Mouse (Mus musculus) liver, embryonic 15.5 days (tissue): ENCODE measurements around the gene Nrp2. TPM values are rescaled to one million over a fixed set of nuclear protein-coding genes. Genes with fewer than 3 reads are reported as not detected.

Experiments used
- ATAC-seq: fragments of 200-750 bp; cut with Nextera tagmentation; 2 replicates; pipeline ENCODE4 v1.8.0; 2017; ENCODE audit warnings: moderate number of reproducible peaks, mild to moderate bottlenecking, moderate library complexity; ENCODE audit not compliant: insufficient read depth
- H3K27ac ChIP-seq: fragments of 300-500 bp; sonication (generic); replicated peaks from 2 replicates; pipeline ENCODE4 v1.5.1; 2015; ENCODE audit warnings: mild to moderate bottlenecking, inconsistent platforms
- H3K27me3 ChIP-seq: fragments of 300-500 bp; sonication (generic); 2 replicates; pipeline ENCODE4 v1.6.1; 2015; ENCODE audit warnings: mild to moderate bottlenecking, inconsistent platforms
- H3K36me3 ChIP-seq: fragments of 300-500 bp; sonication (generic); replicated peaks from 2 replicates; pipeline ENCODE4 v1.6.1; 2015; ENCODE audit warnings: moderate library complexity, mild to moderate bottlenecking, inconsistent platforms
- H3K4me1 ChIP-seq: fragments of 300-500 bp; sonication (generic); replicated peaks from 2 replicates; pipeline ENCODE4 v1.6.1; 2015; ENCODE audit warnings: inconsistent platforms
- H3K4me2 ChIP-seq: fragments of 300-500 bp; sonication (generic); 2 replicates; pipeline ENCODE4 v1.6.1; 2015; ENCODE audit warnings: moderate library complexity, mild to moderate bottlenecking, inconsistent platforms
- H3K4me3 ChIP-seq: fragments of 300-500 bp; sonication (generic); replicated peaks from 2 replicates; pipeline ENCODE4 v1.5.1; 2015; ENCODE audit warnings: mild to moderate bottlenecking, inconsistent platforms
- H3K9ac ChIP-seq: fragments of 300-500 bp; sonication (generic); 2 replicates; pipeline ENCODE4 v1.6.1; 2015; ENCODE audit warnings: moderate library complexity, mild to moderate bottlenecking, inconsistent platforms
- H3K9me3 ChIP-seq: fragments of 300-500 bp; sonication (generic); replicated peaks from 2 replicates; pipeline ENCODE4 v1.6.1; 2016; ENCODE audit warnings: inconsistent platforms
- WGBS: fragments of 180-500 bp; shearing (Covaris S2); methylation state at CpG from one replicate; pipeline ENCODE4 v1.1.7; 2015; ENCODE audit warnings: mixed read lengths; ENCODE audit not compliant: insufficient replicate concordance; 5-methylcytosine and 5-hydroxymethylcytosine counted together
- polyA plus RNA-seq: library from polyadenylated mRNA; unstranded; fragments of >200 nt; fragmentation: Nextera tagmentation; extraction: Ambion mirVana; gene quantifications from 2 replicates; pipeline ENCODE4 v1.2.1, GENCODE M21; 2015

Gene Nrp2
- polyA plus RNA-seq, 1 experiment from 2014 or later, result 0.71 TPM

DNA sequence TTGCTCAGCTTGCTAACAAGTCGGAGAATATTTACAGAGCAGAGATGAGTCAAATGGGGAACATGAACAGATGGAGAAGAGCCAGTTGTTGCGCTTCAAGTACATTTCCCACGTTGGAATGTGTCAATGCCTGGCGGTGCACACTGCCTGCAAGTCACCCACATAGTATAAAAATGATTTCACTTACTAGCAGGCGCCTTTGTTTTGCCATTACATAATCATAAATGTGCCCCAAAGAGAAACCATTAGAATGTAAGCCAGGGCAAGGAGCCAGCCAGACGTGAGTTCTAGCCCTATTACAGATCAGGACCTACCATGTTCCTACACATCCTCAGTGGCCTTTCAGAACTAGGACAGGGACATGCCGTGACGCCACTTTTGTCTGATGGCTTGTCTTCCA is 15.6 kb upstream of the Nrp2 start:
- Histone ChIP-seq H3K4me3 (no peak overlapping the region), H3K4me1 (no peaks in the 10 kb centered on the region), H3K27ac (no peak overlapping the region), H3K4me2 (no peak overlapping the region), H3K9me3 (no peaks in the 10 kb centered on the region), H3K9ac (no peak overlapping the region), H3K27me3 (no peaks in the 10 kb centered on the region), H3K36me3 (no peaks in the 10 kb centered on the region)
- no peak for ATAC-seq
- 64% methylated on average over 8 of the region's 8 CpGs for WGBS

DNA sequence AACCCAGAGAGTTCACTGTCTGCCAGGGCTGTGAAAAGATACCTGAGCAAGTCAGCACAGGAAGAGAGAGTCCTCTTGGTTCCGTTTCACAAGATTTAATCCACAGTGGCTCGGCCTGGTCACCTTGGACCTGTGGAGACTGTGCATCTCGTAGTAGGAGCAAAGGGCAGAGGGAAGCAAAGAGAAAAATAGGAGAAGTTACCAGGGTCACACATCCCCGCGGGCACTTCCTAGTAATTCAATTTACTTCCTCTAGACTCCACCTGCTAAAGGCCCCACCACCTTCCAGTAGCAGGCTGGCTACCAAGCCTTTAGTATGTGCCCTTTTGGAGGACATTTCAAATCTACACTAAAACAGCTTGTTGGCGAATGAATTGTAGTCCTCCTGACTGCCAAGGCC is 11.9 kb upstream of the Nrp2 start:
- ATAC-seq, result no peak
- no peaks in the 10 kb centered on the region for H3K36me3 ChIP-seq
- H3K4me1 ChIP-seq, result no peaks in the 10 kb centered on the region
- H3K9me3 ChIP-seq, result no peaks in the 10 kb centered on the region
- 27% methylated on average over 6 of the region's 6 CpGs for WGBS
- H3K4me2 ChIP-seq, result no peak overlapping the region
- no peaks in the 10 kb centered on the region for H3K27me3 ChIP-seq
- no peak overlapping the region for H3K27ac ChIP-seq
- H3K4me3 ChIP-seq, result no peak overlapping the region
- H3K9ac ChIP-seq, result no peak overlapping the region

DNA sequence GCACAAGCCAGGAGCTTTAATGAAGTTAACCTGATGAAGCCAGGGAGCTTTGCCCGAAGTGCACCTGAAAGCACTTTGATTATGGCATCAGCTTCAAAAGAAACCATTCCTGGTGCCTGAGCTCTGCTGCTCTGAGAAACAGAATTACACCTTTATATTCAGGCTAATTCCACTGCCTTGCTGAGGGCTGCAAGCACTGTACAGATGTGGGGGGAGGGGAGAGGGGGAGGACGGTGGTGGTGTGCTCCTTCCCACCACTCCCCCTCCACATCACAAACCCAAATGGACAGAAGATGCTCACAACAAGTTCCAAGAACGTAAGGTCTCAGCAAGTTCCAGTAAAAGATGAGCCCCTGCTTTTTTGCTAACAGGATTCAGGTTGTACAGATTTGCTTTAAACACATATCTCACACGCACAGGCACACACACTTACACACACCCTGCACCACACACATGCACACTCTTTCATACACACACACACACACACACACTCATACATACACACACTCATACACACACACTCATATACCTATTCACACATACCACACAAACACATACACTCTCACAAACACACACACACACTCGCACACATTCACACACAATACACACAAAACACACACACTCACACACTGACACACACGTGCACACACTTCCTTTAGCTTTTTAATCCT is 6.6 kb upstream of the Nrp2 start:
- no peaks in the 10 kb centered on the region for H3K4me1 ChIP-seq
- H3K9me3 ChIP-seq, result no peaks in the 10 kb centered on the region
- H3K4me3 ChIP-seq, result no peak overlapping the region
- H3K36me3 ChIP-seq, result no peaks in the 10 kb centered on the region
- H3K9ac ChIP-seq, result no peak overlapping the region
- ATAC-seq, result no peak
- 34% methylated on average over 6 of the region's 6 CpGs for WGBS
- no peak overlapping the region for H3K27ac ChIP-seq
- H3K4me2 ChIP-seq, result no peak overlapping the region
- peaks cover 6% of the 10 kb centered on the region for H3K27me3 ChIP-seq

DNA sequence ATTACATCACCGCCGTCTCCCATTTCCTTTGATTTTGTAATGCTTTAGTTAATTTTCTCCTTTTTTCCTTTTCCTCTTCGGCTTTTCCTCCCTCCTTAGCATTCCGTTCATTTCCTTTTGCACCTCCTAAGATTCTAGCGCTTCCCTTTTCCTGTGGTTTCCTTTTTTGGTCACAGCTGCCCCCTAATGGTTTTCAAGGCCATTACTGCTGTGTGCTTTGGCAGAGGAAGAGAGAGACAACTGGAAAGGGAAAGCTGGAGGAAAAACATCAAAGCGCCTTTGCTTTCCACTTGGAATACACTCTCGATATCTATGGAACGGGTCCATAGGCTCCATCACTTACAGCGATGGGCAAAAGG is 6.1 kb upstream of the Nrp2 start:
- Histone ChIP-seq H3K4me3 (no peak overlapping the region), H3K4me2 (no peak overlapping the region), H3K9ac (no peak overlapping the region), H3K36me3 (no peaks in the 10 kb centered on the region), H3K9me3 (no peaks in the 10 kb centered on the region), H3K27ac (no peak overlapping the region), H3K4me1 (no peaks in the 10 kb centered on the region), H3K27me3 (peaks cover 11% of the 10 kb centered on the region)
- WGBS, result 8% methylated on average over 9 of the region's 9 CpGs
- no peak for ATAC-seq

DNA sequence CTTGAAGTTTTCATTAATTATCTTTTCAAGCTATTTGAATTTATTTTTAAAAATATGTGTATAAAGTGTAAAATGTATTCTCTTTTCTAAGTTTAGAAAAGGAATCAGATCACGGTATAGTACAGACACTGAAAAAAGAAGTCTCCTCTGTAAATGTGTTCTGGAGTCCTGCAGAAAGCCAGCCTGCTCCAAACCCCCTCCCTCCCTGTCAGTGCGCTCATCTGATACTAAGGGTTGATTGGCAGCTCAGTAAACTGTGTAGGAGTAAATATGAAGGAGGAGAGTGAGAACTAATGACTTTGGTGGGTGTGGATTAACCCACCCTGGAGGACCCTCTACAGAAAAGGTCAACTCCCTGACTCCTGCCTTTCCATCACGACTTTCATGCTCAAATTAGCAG is 5.7 kb upstream of the Nrp2 start:
- no peak overlapping the region for H3K9ac ChIP-seq
- no peak for ATAC-seq
- H3K4me3 ChIP-seq, result no peak overlapping the region
- H3K36me3 ChIP-seq, result no peaks in the 10 kb centered on the region
- H3K4me1 ChIP-seq, result no peaks in the 10 kb centered on the region
- no peak overlapping the region for H3K27ac ChIP-seq
- 43% methylated on average over 3 of the region's 3 CpGs for WGBS
- H3K27me3 ChIP-seq, result peaks cover 15% of the 10 kb centered on the region
- no peaks in the 10 kb centered on the region for H3K9me3 ChIP-seq
- H3K4me2 ChIP-seq, result no peak overlapping the region

DNA sequence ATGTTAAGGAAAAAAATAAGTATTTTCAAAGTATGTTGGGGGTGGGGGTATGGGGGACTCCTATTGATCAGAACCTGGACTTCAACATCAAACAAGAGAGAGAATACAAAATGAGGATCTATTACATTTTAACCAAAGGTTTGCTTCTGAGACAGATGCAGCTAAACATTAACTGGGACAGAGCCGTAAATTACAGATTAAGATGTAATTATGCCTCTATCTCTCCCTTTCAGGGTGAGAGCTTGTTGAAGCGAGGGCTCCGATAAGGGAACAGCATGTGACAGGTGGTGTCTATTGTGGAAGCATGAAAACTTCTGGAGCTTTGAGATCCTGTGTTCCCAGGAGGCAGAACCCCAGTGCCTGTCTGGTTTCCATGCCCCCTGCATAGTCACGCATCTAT is 3.3 kb upstream of the Nrp2 start:
- Histone ChIP-seq H3K4me2 (no peak overlapping the region), H3K9ac (no peak overlapping the region), H3K4me1 (peaks cover 11% of the 10 kb centered on the region), H3K36me3 (no peaks in the 10 kb centered on the region), H3K4me3 (no peak overlapping the region), H3K27ac (no peak overlapping the region), H3K9me3 (no peaks in the 10 kb centered on the region), H3K27me3 (peaks cover 40% of the 10 kb centered on the region)
- 57% methylated on average over 4 of the region's 4 CpGs for WGBS
- no peak for ATAC-seq

DNA sequence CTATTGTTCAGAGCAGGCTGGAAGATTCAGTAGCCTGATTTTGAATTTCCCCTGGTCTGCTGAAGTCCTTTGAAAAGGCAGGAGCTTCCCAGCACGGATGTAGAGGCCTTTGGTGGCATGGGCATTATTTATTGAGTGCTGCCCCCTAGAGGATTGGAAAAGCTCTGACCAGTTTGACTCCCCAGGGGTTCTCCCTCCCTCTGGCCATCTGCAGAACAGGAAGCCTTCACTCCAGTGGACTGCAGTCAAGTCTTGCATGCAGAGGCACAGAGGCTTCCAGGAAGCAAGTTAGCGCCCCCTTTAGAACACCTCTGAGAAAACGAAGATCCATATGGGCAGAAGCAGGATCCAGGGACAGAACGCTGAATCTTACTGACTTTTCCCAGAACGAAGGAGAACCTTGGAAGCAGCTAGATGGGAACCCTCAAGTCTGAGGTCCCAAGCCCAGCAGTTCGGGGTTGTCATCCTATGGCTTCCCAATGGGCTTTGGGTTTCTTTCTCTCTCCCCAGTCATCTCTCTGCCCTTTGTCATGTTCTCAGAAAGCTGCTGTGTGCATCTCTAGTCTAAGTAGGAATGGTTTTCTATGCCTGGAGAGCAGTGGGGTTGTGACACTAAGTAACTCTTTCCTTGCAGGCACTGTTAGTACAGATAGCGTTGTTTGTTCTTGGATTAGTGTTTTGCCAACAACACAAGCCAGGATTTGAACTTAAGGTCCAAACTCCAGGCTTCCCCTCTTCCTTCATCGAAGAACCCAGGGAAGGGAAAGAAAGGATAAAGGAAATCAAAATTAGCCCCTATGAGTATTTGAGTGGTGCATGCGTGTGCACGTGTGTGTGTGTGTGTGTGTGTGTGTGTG is 1.8 kb upstream of the Nrp2 start:
- Histone ChIP-seq H3K27me3 (peaks cover 55% of the 10 kb centered on the region), H3K4me1 (peaks cover 11% of the 10 kb centered on the region), H3K36me3 (no peaks in the 10 kb centered on the region), H3K9me3 (no peaks in the 10 kb centered on the region), H3K9ac (no peak overlapping the region), H3K4me2 (no peak overlapping the region), H3K27ac (no peak overlapping the region), H3K4me3 (no peak overlapping the region)
- ATAC-seq, result 0 out of 2 replicates have a peak, but pooled peaks have one; percentile 18
- 19% methylated on average over 10 of the region's 10 CpGs for WGBS

DNA sequence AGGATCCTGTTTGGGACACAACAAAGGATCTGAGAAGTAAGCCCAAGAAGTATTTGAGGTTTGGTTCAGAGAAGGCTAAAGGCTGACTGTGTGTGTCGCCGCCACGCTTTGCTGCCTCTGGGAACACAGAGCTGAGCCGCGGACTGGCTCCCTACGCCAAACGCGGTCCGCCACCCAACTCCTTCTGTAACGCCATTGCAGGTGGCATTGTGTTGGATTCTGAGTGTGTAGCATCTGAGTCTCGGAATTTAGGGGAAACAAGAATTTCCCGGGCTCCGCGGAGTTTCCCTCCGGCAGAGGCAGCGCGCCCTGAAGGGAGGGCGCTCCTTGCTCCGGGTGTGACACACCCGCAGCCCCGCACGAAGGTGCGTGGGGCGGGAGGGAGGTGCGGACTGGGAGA is 342 bp upstream of the Nrp2 start:
- Histone ChIP-seq H3K4me2 (peak overlapping the region; percentile 76), H3K9me3 (no peaks in the 10 kb centered on the region), H3K4me3 (peak overlapping the region; percentile 54), H3K4me1 (peaks cover 11% of the 10 kb centered on the region), H3K27ac (no peak overlapping the region), H3K36me3 (no peaks in the 10 kb centered on the region), H3K27me3 (peaks cover 69% of the 10 kb centered on the region), H3K9ac (no peak overlapping the region)
- no peak for ATAC-seq
- under 1% methylated on average over 25 of the region's 25 CpGs for WGBS

DNA sequence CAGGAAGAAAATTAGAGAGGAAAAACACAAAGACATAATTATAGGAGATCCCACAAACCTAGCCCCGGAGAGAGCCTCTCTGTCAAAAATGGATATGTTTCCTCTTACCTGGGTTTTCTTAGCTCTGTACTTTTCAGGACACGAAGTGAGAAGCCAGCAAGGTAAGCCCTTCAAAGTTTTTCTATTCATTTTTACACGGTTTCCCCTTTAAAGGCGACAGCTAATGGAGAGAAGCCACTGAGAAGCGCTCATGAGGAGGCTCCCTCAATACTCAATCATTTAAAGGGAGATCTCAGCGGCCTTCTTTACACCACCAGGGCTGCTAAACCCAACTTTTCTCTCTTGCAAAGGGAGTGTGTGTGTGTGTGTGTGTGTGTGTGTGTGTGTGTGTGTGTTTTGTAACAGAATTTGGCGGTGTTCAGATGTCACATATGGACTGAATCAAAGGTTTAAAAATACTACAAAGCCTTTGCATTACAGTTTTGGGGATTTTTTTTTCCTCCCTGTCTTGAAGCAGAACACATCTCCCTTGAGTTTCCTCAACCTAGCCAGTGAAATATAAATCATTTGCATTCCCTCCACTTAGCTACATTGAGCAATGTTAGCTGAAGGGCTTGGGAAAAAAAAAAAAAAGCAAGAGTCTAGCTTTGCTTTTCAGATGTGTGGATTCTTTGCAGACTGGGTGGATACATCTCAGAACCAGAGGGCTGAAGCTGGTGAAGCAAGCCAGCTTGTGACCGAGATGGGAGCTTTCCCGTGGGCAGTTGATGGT is 1.2 kb downstream of the Nrp2 start:
- WGBS, result 5% methylated on average over 9 of the region's 9 CpGs
- H3K9ac ChIP-seq, result no peak overlapping the region
- H3K4me1 ChIP-seq, result peaks cover 11% of the 10 kb centered on the region
- no peak overlapping the region for H3K27ac ChIP-seq
- H3K4me3 ChIP-seq, result peak overlapping the region; percentile 54; the same call in 1 of the 2 replicates
- peaks cover 84% of the 10 kb centered on the region for H3K27me3 ChIP-seq
- no peak for ATAC-seq
- H3K4me2 ChIP-seq, result peak overlapping the region; percentile 76; the same call in 1 of the 2 replicates
- no peaks in the 10 kb centered on the region for H3K9me3 ChIP-seq
- no peaks in the 10 kb centered on the region for H3K36me3 ChIP-seq

DNA sequence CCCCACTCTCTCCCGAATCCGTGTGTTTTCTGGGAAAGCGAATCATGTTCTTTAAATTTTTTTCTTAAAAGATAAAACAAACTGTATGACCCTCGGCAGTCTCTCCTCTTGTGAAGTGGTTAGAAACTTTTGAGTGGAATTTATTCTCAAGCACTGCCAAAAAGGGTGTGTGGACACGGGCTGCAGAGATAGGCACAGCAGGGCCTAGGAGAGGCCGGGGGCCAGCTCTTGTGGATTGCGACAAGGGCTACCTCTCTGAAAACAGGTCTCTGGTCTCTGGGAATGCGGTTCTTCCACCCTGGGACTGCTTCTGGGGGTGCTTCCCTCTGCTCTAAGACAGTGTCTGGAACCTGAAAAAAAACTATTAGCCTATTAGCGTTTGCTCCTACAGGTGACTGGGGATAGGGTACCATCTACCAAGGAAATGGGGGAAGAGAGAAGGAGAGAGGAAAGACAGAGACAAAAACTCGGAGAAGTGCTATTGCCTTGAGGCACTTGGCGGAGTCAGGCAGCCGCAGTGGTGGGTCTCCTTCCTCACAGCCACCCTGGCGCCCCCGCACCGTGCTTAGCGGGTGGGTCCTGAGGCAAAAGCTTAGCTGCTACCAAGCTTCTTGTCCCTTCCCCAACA is 1.9 kb downstream of the Nrp2 start:
- WGBS, result 11% methylated on average over 16 of the region's 16 CpGs
- no peak for ATAC-seq
- H3K4me2 ChIP-seq, result no peak overlapping the region
- H3K36me3 ChIP-seq, result no peaks in the 10 kb centered on the region
- H3K27me3 ChIP-seq, result peaks cover 90% of the 10 kb centered on the region
- no peaks in the 10 kb centered on the region for H3K9me3 ChIP-seq
- H3K4me1 ChIP-seq, result peaks cover 11% of the 10 kb centered on the region
- no peak overlapping the region for H3K27ac ChIP-seq
- peak overlapping the region; percentile 46 for H3K4me3 ChIP-seq
- H3K9ac ChIP-seq, result no peak overlapping the region
